Mouse (Mus musculus) forebrain, embryonic 15.5 days (tissue): ENCODE results near the gene Hist1h4d. TPM values are rescaled to one million over a fixed set of nuclear protein-coding genes. Genes with fewer than 3 reads are reported as not detected.
"Not testable (repeated sequence)": the region's sequence is repeated elsewhere in the genome, so short reads cannot be mapped to it uniquely, and the experiment has no call there.

Source experiments
- ATAC-seq: fragments of 200-750 bp; cut with Nextera tagmentation; replicated peaks from 2 replicates; pipeline ENCODE4 v1.8.0; 2017; ENCODE audit warnings: mild to moderate bottlenecking, moderate TSS enrichment, moderate library complexity
- H3K27ac ChIP-seq: fragments of 300-500 bp; sonication (generic); replicated peaks from 2 replicates; pipeline ENCODE4 v1.5.1; 2015; ENCODE audit warnings: mild to moderate bottlenecking, inconsistent platforms
- H3K27me3 ChIP-seq: fragments of 300-500 bp; sonication (generic); 2 replicates; pipeline ENCODE4 v1.6.1; 2015; ENCODE audit warnings: inconsistent platforms
- H3K36me3 ChIP-seq: fragments of 300-500 bp; sonication (generic); 2 replicates; pipeline ENCODE4 v1.6.1; 2015; ENCODE audit warnings: mild to moderate bottlenecking, inconsistent platforms
- H3K4me1 ChIP-seq: fragments of 300-500 bp; sonication (generic); 2 replicates; pipeline ENCODE4 v1.6.1; 2015; ENCODE audit warnings: inconsistent platforms
- H3K4me2 ChIP-seq: fragments of 300-500 bp; sonication (generic); replicated peaks from 2 replicates; pipeline ENCODE4 v1.6.1; 2015; ENCODE audit warnings: mild to moderate bottlenecking, inconsistent platforms
- H3K4me3 ChIP-seq: fragments of 300-500 bp; sonication (generic); 2 replicates; pipeline ENCODE4 v1.5.1; 2015; ENCODE audit warnings: mild to moderate bottlenecking, inconsistent platforms
- H3K9ac ChIP-seq: fragments of 300-500 bp; sonication (generic); replicated peaks from 2 replicates; pipeline ENCODE4 v1.6.1; 2015; ENCODE audit warnings: mild to moderate bottlenecking, inconsistent platforms
- H3K9me3 ChIP-seq: fragments of 300-500 bp; sonication (generic); 2 replicates; pipeline ENCODE4 v1.6.1; 2016; ENCODE audit warnings: inconsistent platforms
- WGBS: fragments of 180-500 bp; shearing (Covaris S2); methylation state at CpG from one replicate; pipeline ENCODE4 v1.1.7; 2015; ENCODE audit warnings: mixed read lengths; 5-methylcytosine and 5-hydroxymethylcytosine counted together
- polyA plus RNA-seq: library from polyadenylated mRNA; unstranded; fragments of >200 nt; fragmentation: Nextera tagmentation; extraction: Ambion mirVana; gene quantifications from 2 replicates; pipeline ENCODE4 v1.2.1, GENCODE M21; 2015

Gene Hist1h4d
- polyA plus RNA-seq, 1 experiment from 2014 or later = 76.0 TPM

- WGBS = 83% methylated on average over 3 of the region's 3 CpGs
- Histone ChIP-seq H3K4me1 (peaks cover 18% of the 10 kb centered on the region), H3K27ac (no peak overlapping the region), H3K27me3 (no peaks in the 10 kb centered on the region), H3K36me3 (no peaks in the 10 kb centered on the region), H3K9ac (no peak overlapping the region), H3K4me2 (no peak overlapping the region), H3K9me3 (no peaks in the 10 kb centered on the region), H3K4me3 (no peak overlapping the region)
- ATAC-seq = no peak
Measured at GRCm38 (mm10) chr13:23541497-23541896, 39.9 kb upstream of the Hist1h4d start.

- Histone ChIP-seq H3K4me2 (peak overlapping the region; percentile 83), H3K9ac (peak overlapping the region; percentile 52), H3K4me3 (peak overlapping the region; percentile 50), H3K27ac (peak overlapping the region; percentile 86), H3K4me1 (peaks cover 11% of the 10 kb centered on the region; the same call in 1 of the 2 replicates)
- not testable (repeated sequence) for ATAC-seq, H3K27me3 ChIP-seq, H3K9me3 ChIP-seq, H3K36me3 ChIP-seq
- WGBS = 8% methylated on average over 3 of the region's 3 CpGs
Measured at GRCm38 (mm10) chr13:23542225-23542980, 39.0 kb upstream of the Hist1h4d start.

GRCm38 (mm10) chr13:23542999-23543607, 38.3 kb upstream of the Hist1h4d start, which contains the start of gene Hist1h2bh:
TSS of gene Hist1h2bh (minus strand) at chr13:23543392.
- not testable (repeated sequence) for H3K4me1 ChIP-seq, H3K27me3 ChIP-seq, H3K9me3 ChIP-seq, H3K36me3 ChIP-seq
- under 1% methylated on average over 42 of the region's 42 CpGs for WGBS
- peak; percentile 93 for ATAC-seq
- peak within 1 kb of the TSS; percentile 97 for H3K27ac ChIP-seq
- H3K4me3 ChIP-seq = peak within 1 kb of the TSS; percentile 55
- peak within 1 kb of the TSS; percentile 83 for H3K4me2 ChIP-seq
- H3K9ac ChIP-seq = peak within 1 kb of the TSS; percentile 52

GRCm38 (mm10) chr13:23543965-23544786, 37.2 kb upstream of the Hist1h4d start, which contains the start of gene Hist1h3f:
TSS of gene Hist1h3f (plus strand) at chr13:23544052.
- under 1% methylated on average over 34 of the region's 45 CpGs for WGBS
- Histone ChIP-seq H3K4me3 (peak within 1 kb of the TSS; percentile 55), H3K36me3 (no peaks in the 10 kb centered on the region), H3K9ac (peak within 1 kb of the TSS; percentile 65), H3K9me3 (no peaks in the 10 kb centered on the region), H3K27me3 (no peaks in the 10 kb centered on the region), H3K4me2 (peak within 1 kb of the TSS; percentile 83), H3K27ac (peak within 1 kb of the TSS; percentile 97), H3K4me1 (peaks cover 8% of the 10 kb centered on the region; the same call in 1 of the 2 replicates)
- peak; percentile 97 for ATAC-seq

DNA sequence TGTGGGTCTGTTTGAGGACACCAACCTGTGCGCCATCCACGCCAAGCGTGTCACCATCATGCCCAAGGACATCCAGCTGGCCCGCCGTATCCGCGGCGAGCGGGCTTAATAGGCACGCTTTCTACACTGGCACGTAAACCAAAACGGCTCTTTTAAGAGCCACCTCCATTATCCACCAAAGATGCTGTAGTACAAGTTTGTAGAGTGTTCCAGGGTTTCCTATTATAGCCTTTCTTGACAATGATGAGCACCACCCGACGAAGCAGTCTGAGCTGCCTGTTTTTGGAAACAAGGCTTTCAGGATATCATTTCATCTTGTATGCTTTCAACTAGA, 36.6 kb upstream of the Hist1h4d start:
- not testable (repeated sequence) for H3K9me3 ChIP-seq, H3K36me3 ChIP-seq, H3K4me1 ChIP-seq, H3K27me3 ChIP-seq, ATAC-seq
- Histone ChIP-seq H3K4me2 (peak overlapping the region; percentile 42), H3K27ac (peak overlapping the region; percentile 97), H3K9ac (peak overlapping the region; percentile 65; the same call in 1 of the 2 replicates), H3K4me3 (peak overlapping the region; percentile 55)
- 0% methylated on average over 13 of the region's 14 CpGs for WGBS

DNA sequence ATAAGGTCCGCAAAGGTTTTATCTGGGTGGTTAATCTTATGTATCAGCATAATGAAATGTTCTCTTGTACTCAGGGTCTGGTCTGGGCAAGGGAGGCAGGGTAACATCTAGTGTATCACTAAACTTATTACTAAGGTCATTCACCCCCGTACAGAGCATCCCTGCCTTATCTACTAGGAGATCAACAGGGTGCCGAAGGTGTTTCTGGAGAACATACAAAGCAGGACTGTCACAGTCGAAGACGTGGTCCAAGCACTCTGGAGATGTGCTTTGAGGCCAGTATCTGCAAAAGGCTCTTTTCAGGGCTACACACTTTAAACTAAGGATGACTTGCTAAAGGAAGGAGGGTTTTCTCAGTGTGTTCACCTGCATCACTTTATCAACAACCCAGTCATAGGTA, 34.7 kb upstream of the Hist1h4d start:
- ATAC-seq = no peak
- Histone ChIP-seq H3K4me2 (no peak overlapping the region), H3K9ac (no peak overlapping the region), H3K27ac (no peak overlapping the region), H3K9me3 (no peaks in the 10 kb centered on the region), H3K36me3 (no peaks in the 10 kb centered on the region), H3K27me3 (no peaks in the 10 kb centered on the region), H3K4me1 (peaks cover 18% of the 10 kb centered on the region), H3K4me3 (no peak overlapping the region)
- 78% methylated on average over 5 of the region's 5 CpGs for WGBS

DNA sequence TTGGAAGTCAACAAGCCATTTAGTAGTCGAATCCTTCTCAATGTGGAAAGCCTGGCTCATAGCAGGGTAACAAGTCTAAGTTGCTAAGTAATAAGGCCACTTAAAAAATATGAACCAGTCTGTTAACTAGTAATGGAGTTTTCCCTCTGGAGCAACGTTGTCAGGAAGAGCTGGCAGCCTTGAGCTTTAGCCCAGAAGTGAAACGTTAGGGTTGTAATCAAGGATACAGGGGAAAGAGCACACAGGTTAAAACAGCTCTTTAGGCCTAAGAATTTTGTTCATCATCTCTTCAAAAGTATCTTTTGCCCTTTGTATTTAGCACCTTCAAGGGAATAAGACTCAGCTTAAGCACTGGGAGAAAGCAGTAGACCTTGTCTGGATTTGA, 30.6 kb upstream of the Hist1h4d start:
- peak overlapping the region; percentile 58 for H3K9ac ChIP-seq
- 7% methylated on average over 3 of the region's 3 CpGs for WGBS
- H3K27ac ChIP-seq = peak overlapping the region; percentile 93
- H3K4me3 ChIP-seq = peak overlapping the region; percentile 51
- H3K9me3 ChIP-seq = no peaks in the 10 kb centered on the region
- H3K4me1 ChIP-seq = peaks cover 30% of the 10 kb centered on the region
- no peaks in the 10 kb centered on the region for H3K36me3 ChIP-seq
- H3K4me2 ChIP-seq = peak overlapping the region; percentile 63
- no peak for ATAC-seq
- no peaks in the 10 kb centered on the region for H3K27me3 ChIP-seq

GRCm38 (mm10) chr13:23551146-23551834, 30.1 kb upstream of the Hist1h4d start, which contains the start of gene Hist1h4f:
TSS of gene Hist1h4f (minus strand) at chr13:23551648.
- Histone ChIP-seq H3K9ac (peak within 1 kb of the TSS; percentile 58), H3K27ac (peak within 1 kb of the TSS; percentile 93), H3K4me1 (peaks cover 31% of the 10 kb centered on the region), H3K4me3 (peak within 1 kb of the TSS; percentile 51), H3K4me2 (peak within 1 kb of the TSS; percentile 63)
- not testable (repeated sequence) for H3K9me3 ChIP-seq, H3K36me3 ChIP-seq, H3K27me3 ChIP-seq
- ATAC-seq = peak; percentile 85
- WGBS = 0% methylated on average over 47 of the region's 47 CpGs

DNA sequence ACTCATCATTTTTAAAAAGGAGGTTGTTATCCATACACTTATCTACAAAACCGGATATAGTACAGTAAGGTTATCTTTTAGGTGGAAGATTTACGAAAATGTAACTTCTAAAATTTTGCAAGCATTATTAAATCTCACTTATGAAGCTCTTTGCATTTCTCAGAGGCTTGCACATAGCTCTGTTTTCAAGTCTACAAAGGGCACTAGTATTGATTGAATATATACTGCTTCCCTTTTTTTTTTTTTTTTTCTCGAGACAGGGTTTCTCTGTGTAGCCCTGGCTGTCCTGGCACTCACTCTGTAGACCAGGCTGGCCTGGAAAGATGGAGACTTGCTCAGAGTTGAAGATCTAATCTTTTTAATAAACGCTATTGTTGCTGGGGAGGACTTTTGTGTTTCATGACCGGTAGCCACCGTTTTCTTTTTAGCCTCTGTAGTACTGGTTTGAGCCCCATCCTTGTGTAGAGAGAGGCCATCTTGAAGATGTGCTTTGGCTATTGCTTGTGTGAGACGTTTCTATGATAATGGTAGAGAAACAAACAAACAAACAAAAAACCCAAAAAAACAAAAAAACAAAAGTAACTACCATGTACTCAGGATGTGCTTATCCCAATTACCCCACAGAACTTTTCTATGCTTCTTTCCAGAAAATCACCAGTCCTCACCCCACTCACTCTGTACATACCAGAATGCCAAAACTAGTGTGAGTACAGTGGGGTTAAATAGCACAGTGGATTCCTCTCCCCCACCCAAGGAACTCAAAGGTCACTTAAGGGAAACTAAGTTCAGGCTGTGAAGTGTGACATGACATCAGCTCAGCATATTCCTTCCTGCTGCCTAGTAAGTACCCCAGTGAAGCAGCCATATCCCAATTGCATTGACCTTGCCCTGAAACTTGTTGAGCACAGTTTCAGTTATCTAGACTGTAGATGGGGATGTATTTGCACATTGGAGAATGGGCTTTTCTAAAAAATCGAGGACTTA, 29.2 kb upstream of the Hist1h4d start:
- Histone ChIP-seq H3K9me3 (no peaks in the 10 kb centered on the region), H3K4me1 (peaks cover 37% of the 10 kb centered on the region), H3K36me3 (no peaks in the 10 kb centered on the region), H3K4me3 (peak overlapping the region; percentile 51), H3K27ac (peak overlapping the region; percentile 93), H3K27me3 (no peaks in the 10 kb centered on the region), H3K9ac (peak overlapping the region; percentile 58; the same call in 1 of the 2 replicates), H3K4me2 (peak overlapping the region; percentile 63)
- 42% methylated on average over 8 of the region's 8 CpGs for WGBS
- no peak for ATAC-seq

DNA sequence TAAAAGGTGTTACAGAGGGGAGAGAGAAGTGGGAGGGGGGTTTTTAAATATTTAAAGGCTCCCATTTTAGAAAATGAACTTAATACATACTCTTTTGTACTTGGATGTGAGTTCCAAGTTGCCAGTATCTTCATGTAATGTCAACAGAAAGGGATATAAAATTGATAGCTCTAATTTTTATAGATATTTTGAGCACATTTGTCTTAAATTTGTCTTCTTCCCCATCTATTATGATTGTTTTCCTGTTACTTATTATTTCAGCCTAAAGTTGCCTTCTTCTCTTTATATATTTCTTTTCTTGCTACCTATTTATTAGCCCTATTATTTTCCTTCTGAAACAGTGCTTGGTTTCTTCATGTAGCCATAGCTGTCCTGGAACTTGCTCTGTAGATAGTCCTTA, 28.4 kb upstream of the Hist1h4d start, which contains the start of gene Hist1h1d:
Gene Hist1h1d, plus strand, starts transcription at position 301 of the 400 bp plus-strand sequence.
- H3K27me3 ChIP-seq = no peaks in the 10 kb centered on the region
- no peaks in the 10 kb centered on the region for H3K9me3 ChIP-seq
- H3K9ac ChIP-seq = peak within 1 kb of the TSS; percentile 78; the same call in 1 of the 2 replicates
- ATAC-seq = no peak
- H3K36me3 ChIP-seq = no peaks in the 10 kb centered on the region
- 0 out of 2 replicates have a peak within 1 kb of the TSS, but pooled peaks have one; percentile 57 for H3K4me3 ChIP-seq
- peaks cover 37% of the 10 kb centered on the region for H3K4me1 ChIP-seq
- peak within 1 kb of the TSS; percentile 97 for H3K27ac ChIP-seq
- peak within 1 kb of the TSS; percentile 99 for H3K4me2 ChIP-seq
